Mouse (Mus musculus): ENCODE results near the gene Car14. TPM values are rescaled to one million over a fixed set of nuclear protein-coding genes. Genes with fewer than 3 reads are reported as not detected.
A peak's percentile ranks its signal among the peaks of the same experiment; 100 is the strongest.
"Not testable (repeated sequence)": the region's sequence is repeated elsewhere in the genome, so short reads cannot be mapped to it uniquely, and the experiment has no call there.

Car14 gene
- polyA plus RNA-seq (2014; fragmentation: Nextera tagmentation; extraction: Ambion mirVana) = 67.8 and 80.0 TPM in 2 replicates

DNA sequence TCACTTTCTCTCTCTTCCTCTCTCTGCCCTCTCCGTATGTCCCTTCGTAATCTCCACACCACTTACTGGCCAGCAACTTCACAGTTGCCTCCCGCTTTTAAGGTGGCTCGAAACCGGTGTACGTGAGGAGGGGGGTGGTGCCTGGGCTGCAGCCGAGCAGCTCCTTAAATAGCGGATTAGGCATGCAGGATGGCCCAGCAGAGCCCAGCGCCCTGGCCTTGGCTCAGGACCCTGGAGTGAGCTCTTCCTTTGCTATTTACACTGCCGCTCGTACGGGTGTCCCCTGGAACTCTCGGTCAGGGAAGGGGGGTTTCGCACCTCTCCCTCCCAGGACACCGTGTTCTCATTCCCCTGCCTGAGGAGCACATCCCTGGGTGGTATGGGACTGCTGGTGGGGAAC is at the start of gene Car14:
TSS of gene Car14 (minus strand) at position 124 of the 400 bp plus-strand sequence.
- H3K4me1 ChIP-seq (ENCODE audit: control insufficient read depth, insufficient read depth, low read length) = peaks cover 2% of the 10 kb centered on the region
- WGBS = 0% methylated on average over 15 of the region's 15 CpGs

DNA sequence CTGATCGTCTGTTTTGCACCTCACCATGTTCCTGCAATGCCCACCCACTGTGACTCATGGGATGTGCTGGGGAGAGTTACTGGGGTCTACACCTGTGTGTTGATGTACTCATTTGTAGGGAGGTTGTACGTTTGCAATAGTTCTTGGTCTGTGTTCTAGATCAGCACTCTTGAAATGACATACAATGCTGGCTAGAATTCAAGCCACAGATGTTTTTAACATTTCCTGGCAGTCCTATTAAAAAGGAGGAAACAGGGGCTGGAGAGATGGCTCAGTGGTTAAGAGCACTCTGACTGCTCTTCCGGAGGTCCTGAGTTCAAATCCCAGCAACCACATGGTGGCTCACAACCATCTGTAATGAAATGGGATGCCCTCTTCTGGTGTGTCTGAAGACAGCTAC is 49.0 kb upstream of the Car14 start:
- Histone ChIP-seq H3K9ac (replicated peaks; ENCODE audit: low read length) (no peak overlapping the region), H3K4me2 (ENCODE audit: low read depth, low read length) (no peak overlapping the region), H3K9me3 (replicated peaks; ENCODE audit: control insufficient read depth, low read length) (no peaks in the 10 kb centered on the region), H3K4me3 (ENCODE audit: low read depth, low read length) (no peak overlapping the region), H3K36me3 (replicated peaks; ENCODE audit: control insufficient read depth, insufficient read depth, low read depth, low read length) (no peaks in the 10 kb centered on the region), H3K27ac (replicated peaks; ENCODE audit: low read depth, low read length) (no peak overlapping the region), H3K27me3 (ENCODE audit: control insufficient read depth, insufficient read depth, low read length) (no peaks in the 10 kb centered on the region), H3K4me1 (ENCODE audit: control insufficient read depth, insufficient read depth, low read length) (no peaks in the 10 kb centered on the region)
- ATAC-seq (replicated peaks; ENCODE audit: insufficient number of reproducible peaks, low FRiP score, low TSS enrichment, low read depth) (no peak), DNase-seq (ENCODE audit: low spot score) (no peak)
- WGBS = 77% methylated on average over 3 of the region's 3 CpGs

More for the DNA sequence above, at the start of gene Car14:
- ATAC-seq (replicated peaks; ENCODE audit: insufficient number of reproducible peaks, low FRiP score, low TSS enrichment, low read depth) = peak; percentile 53; the same call in 1 of the 2 replicates
- no peaks in the 10 kb centered on the region for H3K36me3 ChIP-seq (replicated peaks; ENCODE audit: control insufficient read depth, insufficient read depth, low read depth, low read length)
- no peaks in the 10 kb centered on the region for H3K27me3 ChIP-seq (ENCODE audit: control insufficient read depth, insufficient read depth, low read length)
- H3K4me3 ChIP-seq (ENCODE audit: low read depth, low read length) = peak within 1 kb of the TSS; percentile 46
- peak within 1 kb of the TSS; percentile 65 for H3K9ac ChIP-seq (replicated peaks; ENCODE audit: low read length)
- no peaks in the 10 kb centered on the region for H3K9me3 ChIP-seq (replicated peaks; ENCODE audit: control insufficient read depth, low read length)
- H3K4me2 ChIP-seq (ENCODE audit: low read depth, low read length) = peak within 1 kb of the TSS; percentile 85
- peak within 1 kb of the TSS; percentile 16 for H3K27ac ChIP-seq (replicated peaks; ENCODE audit: low read depth, low read length)
- peak; percentile 70 for DNase-seq (ENCODE audit: low spot score)

DNA sequence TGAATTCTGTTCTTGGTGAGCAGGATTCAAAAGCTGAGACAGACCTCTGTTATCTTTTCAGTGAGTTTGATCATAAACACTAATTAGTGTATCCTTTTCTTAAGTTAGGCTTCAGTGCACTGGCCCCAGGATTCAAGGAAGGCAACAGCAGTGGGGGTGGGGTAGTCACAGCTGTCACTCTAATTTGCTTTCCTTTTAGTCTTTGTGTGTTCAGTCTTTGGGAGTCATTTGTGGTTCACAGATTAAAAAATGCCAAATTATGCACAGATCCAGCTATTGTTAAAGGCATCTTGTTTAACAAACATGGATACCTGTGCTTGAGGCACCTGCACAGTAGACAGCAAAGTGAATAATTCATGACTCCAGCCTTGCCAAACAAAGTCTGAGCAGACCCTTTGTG is 48.5 kb upstream of the Car14 start:
- H3K9ac ChIP-seq (replicated peaks; ENCODE audit: low read length) = no peak overlapping the region

DNA sequence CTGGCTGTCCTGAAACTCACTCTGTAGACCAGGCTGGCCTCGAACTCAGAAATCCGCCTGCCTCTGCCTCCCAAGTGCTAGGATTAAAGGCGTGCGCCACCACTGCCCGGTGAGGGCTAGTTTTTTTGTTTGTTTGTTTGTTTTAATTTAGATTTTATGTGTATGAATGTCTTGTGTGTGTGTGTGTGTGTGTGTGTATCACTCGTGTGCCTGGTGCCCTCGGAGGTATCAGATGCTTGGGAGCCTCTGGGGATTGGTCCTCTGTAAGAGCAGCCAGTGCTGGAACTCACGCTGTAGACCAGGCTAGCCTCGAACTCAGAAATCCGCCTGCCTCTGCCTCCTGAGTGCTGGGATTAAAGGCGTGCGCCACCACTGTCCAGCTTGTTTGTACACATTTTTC is 47.1 kb upstream of the Car14 start:
- Histone ChIP-seq H3K27ac (replicated peaks; ENCODE audit: low read depth, low read length) (peak overlapping the region; percentile 82), H3K4me3 (ENCODE audit: low read depth, low read length) (peak overlapping the region; percentile 51), H3K4me2 (ENCODE audit: low read depth, low read length) (peak overlapping the region; percentile 67), H3K9ac (replicated peaks; ENCODE audit: low read length) (peak overlapping the region; percentile 67)
- not testable (repeated sequence) for DNase-seq (ENCODE audit: low spot score); H3K9me3 ChIP-seq (replicated peaks; ENCODE audit: control insufficient read depth, low read length); H3K36me3 ChIP-seq (replicated peaks; ENCODE audit: control insufficient read depth, insufficient read depth, low read depth, low read length); H3K4me1 ChIP-seq (ENCODE audit: control insufficient read depth, insufficient read depth, low read length); H3K27me3 ChIP-seq (ENCODE audit: control insufficient read depth, insufficient read depth, low read length)
- 0 out of 2 replicates have a peak, but pooled peaks have one; percentile 31 for ATAC-seq (replicated peaks; ENCODE audit: insufficient number of reproducible peaks, low FRiP score, low TSS enrichment, low read depth)
- WGBS = 64% methylated on average over 12 of the region's 12 CpGs

More for the DNA sequence above, 48.5 kb upstream of the Car14 start:
- H3K27ac ChIP-seq (replicated peaks; ENCODE audit: low read depth, low read length) = no peak overlapping the region
- H3K4me1 ChIP-seq (ENCODE audit: control insufficient read depth, insufficient read depth, low read length) = no peaks in the 10 kb centered on the region
- H3K4me3 ChIP-seq (ENCODE audit: low read depth, low read length) = no peak overlapping the region
- ATAC-seq (replicated peaks; ENCODE audit: insufficient number of reproducible peaks, low FRiP score, low TSS enrichment, low read depth) (no peak), DNase-seq (ENCODE audit: low spot score) (no peak)
- H3K4me2 ChIP-seq (ENCODE audit: low read depth, low read length) = no peak overlapping the region
- H3K36me3 ChIP-seq (replicated peaks; ENCODE audit: control insufficient read depth, insufficient read depth, low read depth, low read length) = no peaks in the 10 kb centered on the region
- H3K27me3 ChIP-seq (ENCODE audit: control insufficient read depth, insufficient read depth, low read length) = no peaks in the 10 kb centered on the region
- no peaks in the 10 kb centered on the region for H3K9me3 ChIP-seq (replicated peaks; ENCODE audit: control insufficient read depth, low read length)

DNA sequence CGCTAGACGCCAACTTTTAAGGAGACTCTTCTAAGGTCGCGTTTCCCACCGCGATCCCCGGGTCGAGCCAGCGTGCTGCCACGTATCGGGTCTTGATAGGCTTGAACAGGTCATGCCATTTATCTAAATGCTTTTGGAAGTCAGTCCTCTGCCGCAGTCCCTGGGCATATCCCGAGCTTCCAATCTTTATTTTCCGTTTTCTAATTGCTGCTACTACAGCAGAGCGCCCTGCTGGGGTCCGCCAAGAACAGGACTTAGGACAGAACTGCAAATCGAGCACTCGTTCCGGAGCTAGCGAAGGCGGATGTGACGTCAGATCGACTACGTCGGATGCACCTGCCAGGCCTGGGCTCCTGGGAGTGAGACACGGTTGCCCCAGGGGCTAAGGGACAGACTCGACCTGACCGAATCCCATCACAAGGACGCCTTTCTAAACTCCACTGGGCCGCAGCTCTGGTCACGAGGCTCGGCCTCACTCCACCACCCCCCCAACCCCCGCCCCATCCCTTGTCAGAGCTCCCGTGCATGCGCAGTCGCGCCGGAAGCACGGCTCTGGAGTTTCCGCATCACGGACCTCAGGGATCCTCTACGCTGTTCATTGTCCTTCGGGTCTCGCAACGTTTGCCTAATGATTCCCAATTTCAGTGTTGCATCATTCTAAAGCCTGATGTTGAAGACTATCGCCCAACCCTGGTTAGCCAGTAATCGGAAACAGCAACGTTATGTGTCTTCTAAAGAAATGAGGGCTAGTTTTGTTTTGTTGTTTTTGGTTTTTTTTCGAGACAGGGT is 46.5 kb upstream of the Car14 start:
- H3K4me3 ChIP-seq (ENCODE audit: low read depth, low read length) = peak overlapping the region; percentile 51
- H3K27me3 ChIP-seq (ENCODE audit: control insufficient read depth, insufficient read depth, low read length) = no peaks in the 10 kb centered on the region
- no peaks in the 10 kb centered on the region for H3K9me3 ChIP-seq (replicated peaks; ENCODE audit: control insufficient read depth, low read length)
- no peaks in the 10 kb centered on the region for H3K36me3 ChIP-seq (replicated peaks; ENCODE audit: control insufficient read depth, insufficient read depth, low read depth, low read length)
- ATAC-seq (replicated peaks; ENCODE audit: insufficient number of reproducible peaks, low FRiP score, low TSS enrichment, low read depth) (peak; percentile 91), DNase-seq (ENCODE audit: low spot score) (peak; percentile 92)
- peak overlapping the region; percentile 67 for H3K4me2 ChIP-seq (ENCODE audit: low read depth, low read length)
- WGBS = 2% methylated on average over 49 of the region's 49 CpGs
- H3K4me1 ChIP-seq (ENCODE audit: control insufficient read depth, insufficient read depth, low read length) = no peaks in the 10 kb centered on the region
- peak overlapping the region; percentile 82 for H3K27ac ChIP-seq (replicated peaks; ENCODE audit: low read depth, low read length)
- H3K9ac ChIP-seq (replicated peaks; ENCODE audit: low read length) = peak overlapping the region; percentile 67

DNA sequence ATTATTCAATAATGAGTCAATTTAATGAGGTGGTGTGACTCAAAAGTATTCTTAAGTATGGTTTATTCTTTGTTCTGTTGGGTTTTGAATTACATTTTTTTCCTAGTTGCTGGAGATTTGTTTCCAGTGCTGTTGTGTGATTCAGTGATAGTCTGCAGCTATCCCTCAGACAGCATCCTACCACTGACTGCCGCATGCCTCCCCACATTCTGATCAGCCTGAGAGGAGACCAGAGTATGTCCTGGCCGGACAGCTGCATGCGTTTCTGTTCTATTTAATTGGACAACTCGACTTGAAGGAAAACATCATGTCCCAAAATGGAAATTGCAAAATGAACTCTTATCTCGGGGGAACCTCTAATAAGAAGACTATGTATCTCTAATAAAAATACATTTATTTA is 43.8 kb upstream of the Car14 start:
- H3K9me3 ChIP-seq (replicated peaks; ENCODE audit: control insufficient read depth, low read length) = no peaks in the 10 kb centered on the region
- H3K4me1 ChIP-seq (ENCODE audit: control insufficient read depth, insufficient read depth, low read length) = no peaks in the 10 kb centered on the region
- H3K4me3 ChIP-seq (ENCODE audit: low read depth, low read length) = no peak overlapping the region
- ATAC-seq (replicated peaks; ENCODE audit: insufficient number of reproducible peaks, low FRiP score, low TSS enrichment, low read depth) (no peak), DNase-seq (ENCODE audit: low spot score) (no peak)
- 91% methylated on average over 5 of the region's 5 CpGs for WGBS
- no peak overlapping the region for H3K9ac ChIP-seq (replicated peaks; ENCODE audit: low read length)
- no peaks in the 10 kb centered on the region for H3K27me3 ChIP-seq (ENCODE audit: control insufficient read depth, insufficient read depth, low read length)
- H3K27ac ChIP-seq (replicated peaks; ENCODE audit: low read depth, low read length) = no peak overlapping the region
- peaks cover 3% of the 10 kb centered on the region; the same call in 1 of the 2 replicates for H3K36me3 ChIP-seq (replicated peaks; ENCODE audit: control insufficient read depth, insufficient read depth, low read depth, low read length)
- no peak overlapping the region for H3K4me2 ChIP-seq (ENCODE audit: low read depth, low read length)

DNA sequence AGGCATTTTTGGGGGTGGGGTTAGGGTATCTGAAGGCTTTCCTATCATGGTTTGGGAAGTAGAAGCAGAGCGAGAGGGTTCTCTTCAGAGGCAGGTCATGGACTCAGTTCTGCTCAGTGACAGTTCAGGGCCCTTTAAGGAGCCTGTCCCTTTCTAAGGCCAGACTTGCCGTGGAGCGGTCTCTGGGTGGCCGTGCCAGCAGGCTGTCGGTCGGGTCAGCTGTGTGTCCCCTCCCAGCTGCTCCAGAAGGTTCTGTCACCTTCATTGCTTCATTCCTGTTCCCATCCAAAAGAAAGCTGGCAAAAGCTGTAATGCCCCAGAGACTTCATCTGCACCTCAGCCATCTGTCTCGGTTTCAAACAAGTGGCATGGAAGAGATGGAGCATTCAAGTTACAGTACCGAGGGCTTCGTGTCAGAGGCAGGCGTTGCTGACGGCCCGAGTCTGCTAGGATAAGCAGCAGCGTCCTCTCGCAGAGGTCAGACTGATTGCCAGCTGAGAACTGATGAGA is 41.3 kb upstream of the Car14 start:
- DNase-seq (ENCODE audit: low spot score) = no peak
- H3K9me3 ChIP-seq (replicated peaks; ENCODE audit: control insufficient read depth, low read length) = no peaks in the 10 kb centered on the region
- H3K4me3 ChIP-seq (ENCODE audit: low read depth, low read length) = no peak overlapping the region
- no peaks in the 10 kb centered on the region for H3K4me1 ChIP-seq (ENCODE audit: control insufficient read depth, insufficient read depth, low read length)
- H3K27me3 ChIP-seq (ENCODE audit: control insufficient read depth, insufficient read depth, low read length) = no peaks in the 10 kb centered on the region
- H3K27ac ChIP-seq (replicated peaks; ENCODE audit: low read depth, low read length) = no peak overlapping the region
- H3K9ac ChIP-seq (replicated peaks; ENCODE audit: low read length) = no peak overlapping the region
- no peak for ATAC-seq (replicated peaks; ENCODE audit: insufficient number of reproducible peaks, low FRiP score, low TSS enrichment, low read depth)
- H3K4me2 ChIP-seq (ENCODE audit: low read depth, low read length) = no peak overlapping the region
- 87% methylated on average over 14 of the region's 14 CpGs for WGBS
- peaks cover 10% of the 10 kb centered on the region for H3K36me3 ChIP-seq (replicated peaks; ENCODE audit: control insufficient read depth, insufficient read depth, low read depth, low read length)

DNA sequence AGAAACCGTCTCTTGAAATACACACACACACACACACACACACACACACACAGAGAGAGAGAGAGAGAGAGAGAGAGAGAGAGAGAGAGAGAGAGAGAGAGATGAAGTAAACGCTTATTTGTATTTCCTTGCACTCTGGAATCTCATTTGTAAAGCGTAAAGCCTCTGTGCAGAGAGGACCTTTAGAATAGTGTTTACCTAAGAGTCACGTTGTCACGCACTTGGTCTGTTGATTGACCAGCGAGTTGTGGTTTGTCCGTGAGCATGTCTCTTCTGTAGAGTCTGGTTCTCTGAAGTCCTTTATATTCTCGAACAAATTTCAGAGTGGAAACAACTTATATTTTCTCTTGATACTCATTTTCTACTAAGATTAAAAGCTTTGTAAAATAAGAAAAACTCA is 40.3 kb upstream of the Car14 start:
- ATAC-seq (replicated peaks; ENCODE audit: insufficient number of reproducible peaks, low FRiP score, low TSS enrichment, low read depth) = no peak
- 92% methylated on average over 8 of the region's 8 CpGs for WGBS
- Histone ChIP-seq H3K4me3 (ENCODE audit: low read depth, low read length) (no peak overlapping the region), H3K9me3 (replicated peaks; ENCODE audit: control insufficient read depth, low read length) (no peaks in the 10 kb centered on the region), H3K9ac (replicated peaks; ENCODE audit: low read length) (no peak overlapping the region), H3K4me2 (ENCODE audit: low read depth, low read length) (no peak overlapping the region), H3K27me3 (ENCODE audit: control insufficient read depth, insufficient read depth, low read length) (no peaks in the 10 kb centered on the region), H3K4me1 (ENCODE audit: control insufficient read depth, insufficient read depth, low read length) (no peaks in the 10 kb centered on the region), H3K27ac (replicated peaks; ENCODE audit: low read depth, low read length) (no peak overlapping the region), H3K36me3 (replicated peaks; ENCODE audit: control insufficient read depth, insufficient read depth, low read depth, low read length) (peaks cover 10% of the 10 kb centered on the region)
- DNase-seq (ENCODE audit: low spot score) = no peak

Measured in embryonic facial prominence, embryonic 11.5 days (tissue).